Mouse (Mus musculus): ENCODE results near the gene 6430571L13Rik. TPM values are rescaled to one million over a fixed set of nuclear protein-coding genes. Genes with fewer than 3 reads are reported as not detected.

Gene 6430571L13Rik
- polyA plus RNA-seq, 1 experiment from 2014 or later: 0.81 TPM

GRCm38 (mm10) chr9:107400060-107400511 lies 59.7 kb downstream of the 6430571L13Rik start:
- Histone ChIP-seq H3K27ac (no peak overlapping the region), H3K36me3 (no peaks in the 10 kb centered on the region), H3K9me3 (replicated peaks) (no peaks in the 10 kb centered on the region), H3K4me1 (peaks cover 20% of the 10 kb centered on the region), H3K9ac (peak overlapping the region; percentile 41), H3K4me2 (peak overlapping the region; percentile 100), H3K4me3 (replicated peaks) (peak overlapping the region; percentile 68), H3K27me3 (peaks cover 84% of the 10 kb centered on the region)
- ATAC-seq (replicated peaks; ENCODE audit: low FRiP score): peak; percentile 34
- 1% methylated on average over 30 of the region's 45 CpGs for WGBS

DNA sequence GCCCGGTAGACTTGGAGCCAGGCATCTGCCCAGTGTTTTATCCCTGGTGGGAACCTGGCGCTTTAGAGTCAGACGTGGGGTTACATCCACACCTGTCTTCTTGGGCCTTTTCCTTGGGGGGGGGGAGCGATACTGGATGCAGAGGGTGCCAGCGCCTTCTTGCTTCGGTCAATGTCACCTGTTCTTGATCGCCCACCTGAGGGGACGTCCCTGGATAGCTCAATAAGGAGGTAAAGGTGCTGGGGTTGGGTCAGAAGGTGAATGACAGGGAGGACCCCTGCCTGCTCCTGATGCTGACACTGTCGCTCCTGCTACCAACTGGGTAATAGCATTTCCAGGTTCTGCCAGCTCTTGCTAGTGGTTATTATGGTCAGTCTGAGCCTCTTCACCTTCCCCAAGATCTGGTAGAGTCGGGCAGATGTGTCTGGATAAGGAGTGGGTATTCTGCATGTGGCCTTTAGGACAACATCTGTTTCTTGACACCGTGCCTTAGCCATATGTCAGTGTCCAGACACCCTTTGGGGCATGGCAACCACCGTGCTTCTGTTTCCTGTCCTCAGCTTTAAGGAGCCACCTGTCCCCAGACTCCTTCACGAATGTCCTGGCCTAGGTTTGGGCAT lies 60.4 kb downstream of the 6430571L13Rik start:
- no peak for ATAC-seq (replicated peaks; ENCODE audit: low FRiP score)
- Histone ChIP-seq H3K4me2 (peak overlapping the region; percentile 100), H3K4me3 (replicated peaks) (peak overlapping the region; percentile 68), H3K36me3 (no peaks in the 10 kb centered on the region), H3K9ac (no peak overlapping the region), H3K27ac (no peak overlapping the region), H3K4me1 (peaks cover 20% of the 10 kb centered on the region), H3K27me3 (peaks cover 80% of the 10 kb centered on the region), H3K9me3 (replicated peaks) (no peaks in the 10 kb centered on the region)
- 11% methylated on average over 13 of the region's 13 CpGs for WGBS

Other genes starting within 250 kb of the 6430571L13Rik start
- gene Dock3, start 108.7 kb upstream of the 6430571L13Rik start, polyA plus RNA-seq (2015; fragmentation: Nextera tagmentation; extraction: Ambion mirVana): 0.35 and 1.1 TPM in 2 replicates
- 7.8 and 8.3 TPM in 2 replicates for gene Mapkapk3, start 50.7 kb upstream of the 6430571L13Rik start, polyA plus RNA-seq (2015; fragmentation: Nextera tagmentation; extraction: Ambion mirVana)
- gene Cish, start 44.6 kb upstream of the 6430571L13Rik start, polyA plus RNA-seq (2015; fragmentation: Nextera tagmentation; extraction: Ambion mirVana): 11.1 and 14.1 TPM in 2 replicates
- 10.9 and 11.8 TPM in 2 replicates for gene Hemk1, start 2.3 kb upstream of the 6430571L13Rik start, polyA plus RNA-seq (2015; fragmentation: Nextera tagmentation; extraction: Ambion mirVana)
- 0.84 and 0.93 TPM in 2 replicates for gene Cacna2d2, start 59.0 kb downstream of the 6430571L13Rik start, polyA plus RNA-seq (2015; fragmentation: Nextera tagmentation; extraction: Ambion mirVana)
- gene Tmem115, start 193.3 kb downstream of the 6430571L13Rik start, polyA plus RNA-seq (2015; fragmentation: Nextera tagmentation; extraction: Ambion mirVana): 45.0 and 49.4 TPM in 2 replicates
- gene Cyb561d2, start 201.6 kb downstream of the 6430571L13Rik start, polyA plus RNA-seq (2015; fragmentation: Nextera tagmentation; extraction: Ambion mirVana): 31.5 and 33.9 TPM in 2 replicates
- 44.4 and 46.8 TPM in 2 replicates for gene Nprl2, start 201.6 kb downstream of the 6430571L13Rik start, polyA plus RNA-seq (2015; fragmentation: Nextera tagmentation; extraction: Ambion mirVana)
- gene Zmynd10, start 206.7 kb downstream of the 6430571L13Rik start, polyA plus RNA-seq (2015; fragmentation: Nextera tagmentation; extraction: Ambion mirVana): 1.2 and 2.9 TPM in 2 replicates
- 61.7 and 63.4 TPM in 2 replicates for gene Rassf1, start 211.0 kb downstream of the 6430571L13Rik start, polyA plus RNA-seq (2015; fragmentation: Nextera tagmentation; extraction: Ambion mirVana)
- gene Tusc2, start 222.7 kb downstream of the 6430571L13Rik start, polyA plus RNA-seq (2015; fragmentation: Nextera tagmentation; extraction: Ambion mirVana): 46.5 and 46.8 TPM in 2 replicates
- 111 and 117 TPM in 2 replicates for gene Hyal2, start 227.3 kb downstream of the 6430571L13Rik start, polyA plus RNA-seq (2015; fragmentation: Nextera tagmentation; extraction: Ambion mirVana)
- 8.6 and 10.5 TPM in 2 replicates for gene Hyal1, start 236.3 kb downstream of the 6430571L13Rik start, polyA plus RNA-seq (2015; fragmentation: Nextera tagmentation; extraction: Ambion mirVana)
- 16.0 and 19.3 TPM in 2 replicates for gene Naa80, start 238.3 kb downstream of the 6430571L13Rik start, polyA plus RNA-seq (2015; fragmentation: Nextera tagmentation; extraction: Ambion mirVana)
- gene Hyal3, start 240.2 kb downstream of the 6430571L13Rik start, polyA plus RNA-seq (2015; fragmentation: Nextera tagmentation; extraction: Ambion mirVana): 1.3 TPM in 2 replicates
- 47.8 and 55.8 TPM in 2 replicates for gene Ifrd2, start 247.0 kb downstream of the 6430571L13Rik start, polyA plus RNA-seq (2015; fragmentation: Nextera tagmentation; extraction: Ambion mirVana)

All from kidney, embryonic 15.5 days (tissue).